Mouse (Mus musculus) forebrain, embryonic 16.5 days (tissue): Measurements from ENCODE around the gene Aff3. TPM values are rescaled to one million over a fixed set of nuclear protein-coding genes. Genes with fewer than 3 reads are reported as not detected.

Source experiments
- ATAC-seq: fragments of 200-750 bp; cut with Nextera tagmentation; 2 replicates; pipeline ENCODE4 v1.8.0; 2017; ENCODE audit warnings: mild to moderate bottlenecking, moderate library complexity
- H3K27ac ChIP-seq: fragments of 300-500 bp; sonication (generic); 2 replicates; pipeline ENCODE4 v1.5.1; 2014; ENCODE audit warnings: low read length, control low read depth
- H3K27me3 ChIP-seq: fragments of 300-500 bp; sonication (generic); replicated peaks from 2 replicates; pipeline ENCODE4 v1.6.1; 2014; ENCODE audit warnings: low read length; ENCODE audit not compliant: control insufficient read depth, insufficient read depth
- H3K36me3 ChIP-seq: fragments of 300-500 bp; sonication (generic); 2 replicates; pipeline ENCODE4 v1.6.1; 2014; ENCODE audit not compliant: control insufficient read depth, insufficient read depth
- H3K4me1 ChIP-seq: fragments of 300-500 bp; sonication (generic); replicated peaks from 2 replicates; pipeline ENCODE4 v1.6.1; 2014; ENCODE audit warnings: low read length; ENCODE audit not compliant: control insufficient read depth, insufficient read depth
- H3K4me2 ChIP-seq: fragments of 300-500 bp; sonication (generic); 2 replicates; pipeline ENCODE4 v1.6.1; 2014; ENCODE audit warnings: mild to moderate bottlenecking, low read length, control low read depth
- H3K4me3 ChIP-seq: fragments of 300-500 bp; sonication (generic); replicated peaks from 2 replicates; pipeline ENCODE4 v1.5.1; 2014; ENCODE audit warnings: mild to moderate bottlenecking, low read length, control low read depth
- H3K9ac ChIP-seq: fragments of 300-500 bp; sonication (generic); replicated peaks from 2 replicates; pipeline ENCODE4 v1.6.1; 2014; ENCODE audit warnings: low read depth, low read length, control low read depth
- H3K9me3 ChIP-seq: fragments of 300-500 bp; sonication (generic); 2 replicates; pipeline ENCODE4 v1.6.1; 2016; ENCODE audit warnings: low read length; ENCODE audit not compliant: control insufficient read depth
- WGBS: fragments of 180-500 bp; shearing (Covaris S2); extraction: QIAGEN DNeasy Blood & Tissue Kit; methylation state at CpG from one replicate; pipeline ENCODE4 v1.1.7; 2014; 5-methylcytosine and 5-hydroxymethylcytosine counted together
- polyA plus RNA-seq: library from polyadenylated mRNA; unstranded; fragments of >200 nt; fragmentation: Nextera tagmentation; extraction: Ambion mirVana; gene quantifications from 2 replicates; pipeline ENCODE4 v1.2.1, GENCODE M21; 2015

Gene Aff3
- polyA plus RNA-seq, 1 experiment from 2014 or later = 16.9 TPM

DNA sequence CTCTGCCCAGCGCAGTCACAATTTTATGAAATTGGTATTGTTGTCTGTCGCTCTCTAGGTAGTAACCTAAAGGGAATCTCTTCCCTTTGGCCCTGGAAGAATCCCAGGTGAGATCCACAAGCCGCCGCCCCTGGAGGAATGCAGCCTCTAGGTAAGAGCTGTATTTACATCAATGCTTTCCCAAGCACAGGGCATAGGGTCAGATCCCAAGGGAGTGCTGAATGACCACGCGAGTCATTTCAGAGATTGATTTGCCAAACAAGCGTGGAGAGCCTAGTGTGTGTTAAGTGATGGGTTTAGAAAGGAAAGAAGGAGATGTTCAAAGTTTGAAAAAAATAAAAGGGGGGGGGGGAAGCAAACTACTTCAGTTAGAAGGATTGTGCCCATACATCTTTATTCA is 29.2 kb downstream of the Aff3 start:
- no peaks in the 10 kb centered on the region for H3K27me3 ChIP-seq
- H3K36me3 ChIP-seq = no peaks in the 10 kb centered on the region
- no peak overlapping the region for H3K4me2 ChIP-seq
- no peak overlapping the region for H3K27ac ChIP-seq
- H3K9ac ChIP-seq = no peak overlapping the region
- whole genome bisulfite sequencing = 83% methylated on average over 7 of the region's 7 CpGs
- ATAC-seq = no peak
- peaks cover 23% of the 10 kb centered on the region for H3K4me1 ChIP-seq
- no peak overlapping the region for H3K4me3 ChIP-seq
- H3K9me3 ChIP-seq = peaks cover 3% of the 10 kb centered on the region; the same call in 1 of the 2 replicates

DNA sequence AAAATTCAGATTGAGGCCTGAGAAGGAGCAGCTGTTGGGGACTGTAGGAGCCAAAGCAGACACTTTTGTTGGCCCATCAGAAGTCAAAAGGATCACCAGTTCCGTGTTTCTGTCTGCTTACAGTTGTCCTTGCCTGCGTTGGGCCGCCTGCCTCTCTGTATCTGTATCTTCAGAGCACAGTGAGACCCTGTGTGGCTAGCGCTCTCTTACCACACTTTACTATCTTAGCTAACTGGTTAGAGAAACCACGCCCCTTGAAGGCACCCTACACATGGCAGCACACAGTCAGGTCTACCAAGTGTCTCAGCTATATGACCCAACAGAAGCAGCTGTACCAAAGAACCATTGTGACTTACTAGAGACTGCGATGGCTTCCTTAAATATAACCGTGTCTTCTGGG is 30.7 kb downstream of the Aff3 start:
- no peaks in the 10 kb centered on the region for H3K36me3 ChIP-seq
- H3K27me3 ChIP-seq = no peaks in the 10 kb centered on the region
- peaks cover 30% of the 10 kb centered on the region for H3K4me1 ChIP-seq
- H3K9me3 ChIP-seq = peaks cover 1% of the 10 kb centered on the region; the same call in 1 of the 2 replicates
- no peak overlapping the region for H3K4me3 ChIP-seq
- 80% methylated on average over 7 of the region's 7 CpGs for WGBS
- ATAC-seq = no peak
- no peak overlapping the region for H3K4me2 ChIP-seq
- no peak overlapping the region for H3K9ac ChIP-seq
- peak overlapping the region; percentile 88; the same call in 1 of the 2 replicates for H3K27ac ChIP-seq

DNA sequence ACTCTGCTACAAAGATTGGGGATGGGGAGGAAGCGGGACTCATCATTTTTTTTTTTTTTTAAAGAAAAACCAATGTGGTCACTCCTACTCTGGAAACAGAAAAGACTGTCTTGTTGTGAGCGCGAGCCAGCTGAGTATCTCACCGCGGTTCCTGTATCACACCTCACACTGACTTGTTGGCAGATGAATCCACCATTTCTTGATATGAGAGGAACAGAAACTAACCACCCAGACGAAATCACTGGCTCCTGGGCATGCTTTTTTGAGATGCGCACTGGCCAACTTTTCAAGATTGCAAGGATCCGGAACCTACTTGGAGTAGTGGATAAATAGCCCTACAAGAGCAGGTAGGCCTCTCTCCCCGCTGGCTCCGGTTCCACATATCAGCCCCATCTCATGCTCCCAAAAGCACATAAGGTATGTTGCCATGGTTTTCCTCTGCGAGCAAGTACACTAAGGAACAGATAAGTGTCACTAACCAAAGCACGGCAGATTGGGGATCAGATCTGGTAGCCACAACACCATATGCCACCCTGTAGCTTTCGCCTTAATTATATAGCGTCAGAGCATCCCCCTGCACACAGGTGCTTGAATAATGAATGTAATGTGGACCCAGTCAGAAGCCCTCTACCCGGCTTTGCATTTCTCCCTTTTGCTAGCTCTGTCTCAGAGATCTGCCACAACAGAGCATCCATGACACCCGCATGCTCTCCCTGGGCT is 32.1 kb downstream of the Aff3 start:
- Histone ChIP-seq H3K27ac (peak overlapping the region; percentile 88), H3K9me3 (no peaks in the 10 kb centered on the region), H3K4me2 (no peak overlapping the region), H3K9ac (no peak overlapping the region), H3K4me1 (peaks cover 42% of the 10 kb centered on the region), H3K36me3 (no peaks in the 10 kb centered on the region), H3K4me3 (no peak overlapping the region), H3K27me3 (no peaks in the 10 kb centered on the region)
- peak; percentile 82 for ATAC-seq
- WGBS = 56% methylated on average over 16 of the region's 16 CpGs

- Histone ChIP-seq H3K27ac (peak overlapping the region; percentile 85), H3K4me3 (no peak overlapping the region), H3K9me3 (no peaks in the 10 kb centered on the region), H3K4me1 (peaks cover 42% of the 10 kb centered on the region), H3K4me2 (no peak overlapping the region), H3K36me3 (no peaks in the 10 kb centered on the region), H3K9ac (no peak overlapping the region), H3K27me3 (no peaks in the 10 kb centered on the region)
- 33% methylated on average over 7 of the region's 7 CpGs for WGBS
- ATAC-seq = no peak
Measured at GRCm38 (mm10) chr1:38631501-38632279, 33.1 kb downstream of the Aff3 start.

DNA sequence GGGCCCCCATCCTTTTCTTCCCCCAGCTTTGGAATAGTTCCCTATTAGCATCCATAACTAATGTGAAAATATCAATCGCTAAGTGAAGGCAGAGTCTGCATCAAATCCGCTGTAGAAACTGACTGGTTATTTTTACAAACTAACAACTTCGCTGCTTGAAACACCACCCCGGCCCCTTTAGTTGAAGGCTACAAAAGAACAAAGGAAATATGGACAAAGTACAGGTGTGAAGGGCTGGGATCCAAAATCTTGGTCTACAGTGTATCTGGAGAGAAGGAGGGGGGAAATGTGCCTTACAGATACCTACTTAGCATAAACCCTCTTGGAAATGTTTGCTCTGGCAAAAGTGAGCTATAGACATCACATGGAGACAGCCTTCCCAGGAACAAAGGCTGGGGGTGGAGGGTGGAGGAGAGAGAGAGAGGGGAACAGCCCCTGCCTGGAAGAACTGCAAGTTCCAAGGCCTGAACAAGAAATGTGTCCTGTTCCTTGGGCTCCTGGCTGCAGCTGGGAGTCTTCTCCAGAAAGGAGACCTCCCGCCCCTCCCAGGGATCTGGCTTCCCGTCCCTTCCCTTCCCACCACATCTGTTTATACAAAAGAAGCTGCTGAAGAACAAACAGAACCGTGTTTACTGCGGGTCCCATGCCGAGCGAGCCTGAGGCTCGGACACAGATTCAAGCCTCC is 35.7 kb downstream of the Aff3 start:
- Histone ChIP-seq H3K36me3 (no peaks in the 10 kb centered on the region), H3K27ac (peak overlapping the region; percentile 93), H3K4me3 (no peak overlapping the region), H3K9ac (peak overlapping the region; percentile 97; the same call in 1 of the 2 replicates), H3K4me2 (0 out of 2 replicates have a peak overlapping the region, but pooled peaks have one; percentile 11), H3K27me3 (no peaks in the 10 kb centered on the region), H3K9me3 (no peaks in the 10 kb centered on the region), H3K4me1 (peaks cover 55% of the 10 kb centered on the region)
- no peak for ATAC-seq
- WGBS = 25% methylated on average over 11 of the region's 11 CpGs

GRCm38 (mm10) chr1:38628426-38628825 is 36.3 kb downstream of the Aff3 start:
- Histone ChIP-seq H3K4me3 (peak overlapping the region; percentile 98), H3K9me3 (no peaks in the 10 kb centered on the region), H3K4me2 (peak overlapping the region; percentile 56), H3K4me1 (peaks cover 55% of the 10 kb centered on the region), H3K36me3 (no peaks in the 10 kb centered on the region), H3K27ac (peak overlapping the region; percentile 93), H3K9ac (peak overlapping the region; percentile 97), H3K27me3 (no peaks in the 10 kb centered on the region)
- ATAC-seq = no peak
- 22% methylated on average over 8 of the region's 8 CpGs for WGBS

DNA sequence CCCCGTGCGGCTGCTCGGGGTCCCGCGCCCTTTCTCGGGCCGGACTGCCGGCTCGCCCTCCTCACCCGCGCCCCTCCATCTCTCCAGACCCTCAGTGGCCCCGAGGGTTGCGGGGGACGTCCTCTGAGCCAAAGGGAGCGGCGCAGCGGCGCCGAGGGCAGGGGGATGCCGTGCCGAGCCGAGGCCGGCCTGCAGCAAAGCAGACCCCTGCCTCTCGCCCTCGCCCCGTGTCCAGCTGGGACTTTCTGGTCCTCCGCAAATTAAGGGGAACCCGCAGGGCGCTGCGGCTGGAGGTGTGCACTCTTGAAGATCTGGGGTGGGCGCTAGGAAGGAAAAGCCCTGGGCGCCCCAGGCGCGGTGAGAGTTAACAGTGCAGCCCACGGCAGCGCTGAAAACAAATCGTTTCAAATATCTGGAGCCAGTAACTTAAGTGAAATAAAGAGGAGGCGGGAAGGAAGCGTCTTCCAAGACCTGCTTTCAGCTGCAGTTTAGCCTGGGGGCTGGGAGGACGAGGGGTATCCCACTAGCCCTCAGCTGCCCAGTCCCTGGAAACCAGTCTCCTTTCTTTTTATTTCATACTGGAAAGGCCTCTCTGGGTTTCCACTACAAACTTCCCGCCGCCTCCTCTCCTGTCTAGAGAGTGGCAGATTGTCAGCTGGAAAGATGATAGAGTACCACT is 36.9 kb downstream of the Aff3 start:
- Histone ChIP-seq H3K9ac (peak overlapping the region; percentile 97), H3K9me3 (no peaks in the 10 kb centered on the region), H3K4me3 (peak overlapping the region; percentile 98), H3K4me1 (peaks cover 52% of the 10 kb centered on the region), H3K36me3 (no peaks in the 10 kb centered on the region), H3K4me2 (peak overlapping the region; percentile 56), H3K27ac (peak overlapping the region; percentile 93), H3K27me3 (no peaks in the 10 kb centered on the region)
- WGBS = under 1% methylated on average over 31 of the region's 42 CpGs
- peak; percentile 60 for ATAC-seq

DNA sequence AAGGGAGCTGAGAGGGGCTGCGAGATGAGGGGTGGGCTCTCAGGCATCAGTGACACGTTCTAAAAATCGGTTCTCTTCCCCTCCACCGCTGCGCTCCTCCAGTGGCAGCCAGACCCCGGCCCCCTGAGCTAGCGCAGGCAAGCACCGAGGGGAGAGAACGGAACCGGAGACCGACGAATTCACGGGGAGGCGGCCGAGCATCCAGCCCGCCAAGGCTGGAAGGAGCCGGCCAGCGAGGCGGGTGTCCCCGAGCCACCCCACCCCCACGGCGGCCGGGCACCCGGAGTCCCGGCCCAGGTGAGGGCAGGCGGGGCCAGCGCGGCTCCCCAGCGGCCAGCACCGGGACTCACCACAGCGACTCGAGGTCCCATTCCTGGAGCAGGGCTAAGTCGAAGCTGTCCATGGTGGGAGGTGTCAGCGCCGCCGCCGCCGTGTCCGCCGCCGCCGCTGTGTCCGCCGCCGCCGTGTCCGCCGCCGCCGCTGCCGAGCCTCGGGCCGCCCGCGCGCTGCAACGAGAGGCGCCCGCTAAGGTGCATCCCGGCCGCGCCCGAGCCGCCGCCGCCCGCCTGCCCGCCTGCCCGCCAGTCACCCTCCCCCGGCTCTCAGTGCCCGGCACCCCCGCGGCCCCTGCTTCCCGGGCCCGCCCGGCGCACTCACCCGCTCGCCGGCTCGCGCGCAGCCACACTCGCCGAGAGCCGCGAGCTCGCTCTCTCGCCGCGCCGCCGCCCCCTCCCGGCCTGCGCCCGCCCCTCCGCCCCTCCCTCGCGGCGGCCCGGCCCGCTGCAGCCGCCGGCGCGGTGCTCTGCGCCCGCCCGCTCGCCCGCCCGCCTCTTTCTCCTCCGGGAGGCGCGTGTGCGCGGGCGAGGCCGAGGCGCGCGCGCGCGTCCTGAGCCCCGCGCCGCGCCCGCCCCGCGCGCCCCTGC is 37.8 kb downstream of the Aff3 start:
- Histone ChIP-seq H3K4me2 (peak overlapping the region; percentile 56), H3K9ac (peak overlapping the region; percentile 97), H3K4me1 (peaks cover 53% of the 10 kb centered on the region), H3K27ac (peak overlapping the region; percentile 93), H3K36me3 (no peaks in the 10 kb centered on the region), H3K27me3 (no peaks in the 10 kb centered on the region), H3K9me3 (no peaks in the 10 kb centered on the region), H3K4me3 (peak overlapping the region; percentile 98)
- WGBS = under 1% methylated on average over 112 of the region's 133 CpGs
- peak; percentile 87 for ATAC-seq
